Mouse (Mus musculus): ENCODE results near the gene Fut7.
A peak's percentile ranks its signal among the peaks of the same experiment; 100 is the strongest.

Fut7 gene

DNA sequence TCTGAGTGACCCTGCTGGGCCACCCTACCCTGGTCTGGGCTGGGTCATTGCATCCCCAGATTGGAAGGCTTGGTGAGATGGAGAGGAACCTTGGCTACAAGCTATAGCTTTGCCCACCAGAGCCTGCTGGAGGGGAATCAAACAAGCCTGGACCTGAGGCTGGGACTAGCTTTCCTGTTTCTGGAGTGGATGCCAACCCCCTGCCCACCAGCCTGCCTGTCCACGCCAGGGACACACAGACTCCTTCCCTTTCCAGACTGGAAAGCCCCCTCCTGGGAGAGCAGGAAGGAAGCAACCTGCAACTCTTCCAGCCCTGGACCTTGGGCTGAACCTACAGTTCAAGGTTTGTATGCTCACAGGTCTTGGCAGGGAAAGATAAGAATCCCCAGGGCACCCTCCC lies 559 bp downstream of the Fut7 start:
- DNase-seq (ENCODE audit: low read depth, low spot score), result no peak

DNA sequence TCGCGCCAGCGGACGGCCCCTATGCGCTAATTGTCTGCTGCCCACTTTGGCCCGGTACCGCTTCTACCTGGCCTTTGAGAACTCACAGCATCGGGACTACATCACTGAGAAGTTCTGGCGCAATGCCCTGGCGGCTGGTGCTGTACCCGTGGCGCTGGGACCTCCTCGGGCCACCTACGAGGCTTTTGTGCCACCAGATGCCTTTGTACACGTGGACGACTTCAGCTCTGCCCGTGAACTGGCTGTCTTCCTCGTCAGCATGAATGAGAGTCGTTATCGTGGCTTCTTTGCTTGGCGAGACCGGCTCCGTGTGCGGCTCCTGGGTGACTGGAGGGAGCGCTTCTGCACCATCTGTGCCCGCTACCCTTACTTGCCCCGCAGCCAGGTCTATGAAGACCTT lies 2.4 kb downstream of the Fut7 start:
- DNase-seq (ENCODE audit: low read depth, low spot score), result no peak

GRCm38 (mm10) chr2:25426721-25427191 lies 3.7 kb downstream of the Fut7 start:
- DNase-seq (ENCODE audit: low read depth, low spot score), result peak; percentile 63

DNA sequence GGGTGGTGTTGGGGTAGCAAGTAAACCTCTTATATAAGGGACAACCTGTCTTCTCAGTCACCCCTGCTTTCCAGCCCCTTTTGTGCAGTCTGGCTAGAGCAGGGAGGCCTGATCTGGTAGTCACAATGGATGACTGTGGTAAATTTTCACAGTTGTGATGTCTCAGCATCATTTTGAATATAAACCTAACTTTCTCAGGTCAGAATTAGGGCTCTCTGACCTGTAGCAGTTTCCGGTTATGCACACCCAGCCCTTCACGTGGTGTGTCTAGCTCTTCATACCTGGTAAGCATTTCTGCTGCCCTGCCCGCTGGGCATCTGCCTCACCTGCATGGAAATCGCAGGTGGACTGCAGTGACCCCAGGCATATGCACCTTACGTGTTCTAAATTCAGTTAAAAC lies 4.2 kb downstream of the Fut7 start:
- DNase-seq (ENCODE audit: low read depth, low spot score), result no peak

DNA sequence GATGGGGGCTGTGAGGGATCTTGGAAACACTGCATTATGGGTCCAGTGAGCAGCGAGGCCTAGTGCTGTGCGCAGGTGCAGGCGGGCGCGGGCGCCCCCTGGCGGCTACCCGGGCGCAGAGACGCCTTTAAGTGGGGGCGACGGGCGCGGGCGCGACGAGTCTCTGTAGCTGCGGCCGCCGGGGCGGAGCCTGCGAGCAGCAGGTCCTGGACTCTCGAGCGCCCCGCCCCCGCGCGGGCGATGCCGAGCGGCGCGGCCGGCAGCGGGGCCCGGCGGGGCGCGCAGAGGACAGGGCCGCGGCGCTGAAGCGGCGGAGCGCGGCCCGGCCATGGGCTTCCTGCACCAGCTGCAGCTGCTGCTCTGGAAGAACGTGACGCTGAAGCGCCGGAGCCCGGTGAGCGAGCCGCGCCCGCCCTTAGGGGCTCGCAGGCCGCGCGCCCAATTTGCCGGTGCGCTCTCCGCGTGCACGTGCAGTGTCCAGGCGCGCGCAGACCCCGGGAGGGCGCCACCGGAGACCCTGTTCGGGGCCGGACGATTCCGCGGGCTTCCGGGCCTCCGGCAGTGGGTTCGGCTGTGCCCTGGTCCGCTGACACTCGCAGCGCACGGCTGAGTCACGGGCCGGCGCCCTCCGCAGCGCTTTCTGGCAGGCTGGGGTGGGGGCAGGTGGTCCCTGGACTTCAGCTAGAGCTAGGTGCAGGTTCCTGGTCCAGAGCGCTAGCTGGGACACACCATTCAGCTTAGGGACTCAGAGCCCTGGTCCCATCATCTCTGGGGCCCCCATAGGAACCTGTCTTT lies 5.6 kb downstream of the Fut7 start, which contains the start of gene Abca2:
TSS of gene Abca2 (plus strand) at position 262 of the 795 bp plus-strand sequence.
- peak; percentile 89 for DNase-seq (ENCODE audit: low read depth, low spot score)

- DNase-seq (ENCODE audit: low read depth, low spot score), result no peak
Measured at GRCm38 (mm10) chr2:25429435-25430180, 6.5 kb downstream of the Fut7 start.

- no peak for DNase-seq (ENCODE audit: low read depth, low spot score)
Measured at GRCm38 (mm10) chr2:25430395-25431233, 7.5 kb downstream of the Fut7 start.

DNA sequence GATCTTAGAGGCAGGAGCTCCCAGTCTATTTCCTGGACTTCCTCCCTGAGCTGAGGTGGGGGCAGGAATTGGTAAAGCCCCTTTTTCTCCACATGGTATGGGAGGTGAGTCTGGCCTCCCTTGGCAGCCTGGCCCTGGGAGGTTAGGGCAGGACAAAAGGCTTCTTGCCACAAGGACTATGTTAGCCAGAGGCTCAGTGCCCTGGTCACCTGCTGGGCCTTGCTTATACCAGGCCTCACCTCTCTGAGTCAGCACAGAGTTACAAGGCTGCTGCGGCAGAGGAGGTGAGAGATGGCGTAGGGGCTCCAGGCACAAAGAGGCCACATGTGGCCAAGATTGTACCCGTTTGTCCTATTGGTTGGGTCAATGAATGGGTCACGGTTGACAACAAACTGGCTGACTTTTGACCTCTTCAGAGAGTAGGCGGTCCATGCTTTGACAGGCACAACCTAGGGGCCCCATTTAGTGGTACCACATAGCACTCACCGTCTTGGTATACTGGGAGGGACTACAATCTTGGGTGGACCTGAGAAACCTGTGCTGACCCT lies 8.3 kb downstream of the Fut7 start:
- DNase-seq (ENCODE audit: low read depth, low spot score), result no peak

DNA sequence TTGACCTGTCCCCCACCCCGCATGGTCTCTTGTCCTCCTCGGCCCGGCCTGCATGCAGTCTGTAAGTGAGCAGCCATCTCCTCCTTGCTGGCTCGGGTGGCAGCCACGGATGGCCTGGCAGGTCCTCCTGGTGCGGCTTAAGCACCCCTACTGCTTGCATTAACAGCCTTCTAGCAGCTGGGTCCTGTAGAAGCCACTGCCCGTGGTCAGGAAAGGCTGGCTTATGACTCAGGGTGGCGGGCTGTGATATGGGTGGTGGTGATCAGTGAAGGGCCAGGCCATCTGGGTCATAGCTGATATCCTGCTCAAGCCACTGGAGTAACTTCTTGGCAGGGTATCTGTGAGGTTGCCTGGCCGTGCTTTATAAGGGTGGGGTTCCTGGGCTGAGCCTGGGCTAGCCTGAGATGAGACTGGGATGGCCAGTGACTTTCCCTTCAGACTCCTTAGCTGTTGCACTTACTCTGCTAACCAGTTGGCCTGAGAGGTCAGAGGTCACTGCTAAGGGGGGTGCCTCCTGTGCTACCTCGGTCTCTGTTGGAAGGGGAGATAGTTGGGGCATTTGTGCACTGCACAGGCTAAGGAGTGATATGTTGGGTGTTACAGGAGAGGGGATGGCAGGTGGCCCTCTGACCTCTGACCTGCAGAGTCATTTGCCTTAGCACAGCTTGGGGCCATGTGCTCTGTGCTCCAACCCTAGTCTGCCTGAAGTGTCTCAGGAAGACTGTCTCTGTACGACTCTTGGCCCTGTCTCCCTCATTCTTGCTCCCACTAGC lies 9.4 kb downstream of the Fut7 start:
- no peak for DNase-seq (ENCODE audit: low read depth, low spot score)

DNA sequence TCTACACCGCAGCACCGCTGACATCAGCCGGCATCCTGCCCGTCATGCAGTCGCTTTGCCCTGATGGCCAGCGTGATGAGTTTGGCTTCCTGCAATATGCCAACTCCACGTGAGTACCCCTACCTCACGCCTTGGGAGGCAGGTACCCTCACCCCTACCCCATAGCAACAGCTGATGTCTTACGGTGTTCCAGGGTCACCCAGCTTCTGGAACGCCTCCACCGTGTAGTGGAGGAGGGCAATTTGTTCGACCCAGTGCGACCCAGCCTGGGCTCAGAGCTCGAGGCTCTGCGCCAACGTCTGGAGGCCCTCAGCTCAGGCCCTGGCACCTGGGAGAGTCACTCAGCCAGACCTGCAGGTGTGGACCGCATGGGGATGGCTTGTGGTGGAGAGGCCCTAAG lies 10.0 kb downstream of the Fut7 start:
- no peak for DNase-seq (ENCODE audit: low read depth, low spot score)

GRCm38 (mm10) chr2:25434292-25434691 lies 11.2 kb downstream of the Fut7 start:
- no peak for DNase-seq (ENCODE audit: low read depth, low spot score)

DNA sequence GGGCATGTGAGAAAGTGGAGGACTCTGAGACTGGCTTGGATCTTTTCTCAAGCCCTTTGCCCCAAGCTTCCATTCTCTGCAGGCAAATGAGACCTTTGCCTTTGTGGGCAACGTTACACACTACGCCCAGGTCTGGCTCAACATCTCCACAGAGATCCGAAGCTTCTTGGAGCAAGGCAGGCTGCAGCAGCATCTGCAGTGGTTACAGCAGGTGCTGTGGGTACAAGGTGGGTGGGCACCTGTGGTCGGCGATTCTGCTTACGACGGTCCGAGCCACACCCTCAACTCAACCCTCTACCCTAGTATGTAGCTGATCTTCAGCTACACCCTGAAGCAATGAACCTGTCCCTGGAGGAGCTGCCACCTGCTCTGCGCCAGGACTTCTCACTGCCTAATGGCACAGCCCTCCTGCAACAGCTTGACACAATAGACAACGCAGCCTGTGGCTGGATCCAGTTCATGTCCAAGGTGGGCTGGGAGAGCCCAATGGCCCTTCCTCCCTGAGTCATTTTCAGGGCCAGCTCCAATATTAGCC lies 13.3 kb downstream of the Fut7 start:
- DNase-seq (ENCODE audit: low read depth, low spot score), result no peak

GRCm38 (mm10) chr2:25441067-25441466 lies 18.0 kb downstream of the Fut7 start:
- no peak for DNase-seq (ENCODE audit: low read depth, low spot score)

DNA sequence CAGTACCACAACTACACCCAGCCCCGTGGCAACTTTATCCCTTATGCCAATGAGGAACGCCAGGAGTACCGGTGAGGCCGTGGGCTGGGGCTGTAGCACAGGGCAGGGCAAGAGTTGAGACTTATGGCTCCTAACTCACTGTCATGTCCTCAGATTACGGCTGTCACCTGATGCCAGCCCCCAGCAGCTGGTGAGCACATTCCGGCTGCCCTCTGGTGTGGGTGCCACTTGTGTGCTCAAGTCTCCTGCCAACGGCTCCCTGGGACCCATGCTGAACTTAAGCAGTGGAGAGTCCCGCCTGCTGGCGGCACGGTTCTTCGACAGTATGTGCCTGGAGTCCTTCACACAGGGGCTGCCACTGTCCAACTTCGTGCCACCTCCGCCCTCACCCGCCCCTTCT lies 19.6 kb downstream of the Fut7 start:
- DNase-seq (ENCODE audit: low read depth, low spot score), result no peak

- no peak for DNase-seq (ENCODE audit: low read depth, low spot score)
Measured at GRCm38 (mm10) chr2:25450853-25451647, 28.0 kb downstream of the Fut7 start.

- DNase-seq (ENCODE audit: low read depth, low spot score), result no peak
Measured at GRCm38 (mm10) chr2:25452951-25453350, 29.9 kb downstream of the Fut7 start.

DNA sequence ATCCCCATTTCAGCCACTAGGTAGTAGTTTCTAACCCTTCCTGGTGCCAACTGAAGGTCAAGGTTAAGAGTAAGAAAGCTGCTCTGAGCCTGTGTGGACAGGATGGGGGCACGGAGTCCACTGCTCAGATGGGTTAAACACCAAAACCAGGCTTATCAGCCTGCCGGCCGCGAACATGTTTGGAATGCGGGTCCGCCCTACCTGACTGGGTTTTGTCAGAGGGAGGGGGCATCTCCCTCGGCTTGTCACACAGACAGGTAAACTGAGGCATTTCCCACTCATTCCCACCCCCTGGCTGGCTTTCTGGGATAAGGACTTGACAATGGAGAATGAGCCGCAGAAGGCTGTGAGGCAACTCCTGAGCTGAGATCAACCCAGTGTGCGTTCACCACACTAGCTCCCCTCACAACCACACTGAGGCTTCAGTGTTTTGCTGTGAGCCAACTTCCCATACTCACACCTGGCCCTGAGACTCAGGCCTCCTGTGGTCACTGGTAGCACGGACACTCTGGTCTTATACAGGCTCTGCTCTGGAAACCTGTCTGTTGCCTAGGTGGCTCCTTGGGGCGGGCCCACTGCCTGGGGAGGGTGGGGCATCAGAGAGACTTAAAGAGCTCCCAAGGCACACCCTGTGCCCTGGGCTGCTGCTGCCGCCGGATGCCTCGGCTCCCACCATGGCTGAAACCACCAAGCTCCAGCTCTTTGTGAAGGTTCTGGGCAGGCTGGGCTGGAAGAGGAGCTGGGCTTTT lies 33.3 kb downstream of the Fut7 start, which contains the start of gene Clic3:
TSS of gene Clic3 (plus strand) at position 634 of the 749 bp plus-strand sequence.
- DNase-seq (ENCODE audit: low read depth, low spot score), result no peak

DNA sequence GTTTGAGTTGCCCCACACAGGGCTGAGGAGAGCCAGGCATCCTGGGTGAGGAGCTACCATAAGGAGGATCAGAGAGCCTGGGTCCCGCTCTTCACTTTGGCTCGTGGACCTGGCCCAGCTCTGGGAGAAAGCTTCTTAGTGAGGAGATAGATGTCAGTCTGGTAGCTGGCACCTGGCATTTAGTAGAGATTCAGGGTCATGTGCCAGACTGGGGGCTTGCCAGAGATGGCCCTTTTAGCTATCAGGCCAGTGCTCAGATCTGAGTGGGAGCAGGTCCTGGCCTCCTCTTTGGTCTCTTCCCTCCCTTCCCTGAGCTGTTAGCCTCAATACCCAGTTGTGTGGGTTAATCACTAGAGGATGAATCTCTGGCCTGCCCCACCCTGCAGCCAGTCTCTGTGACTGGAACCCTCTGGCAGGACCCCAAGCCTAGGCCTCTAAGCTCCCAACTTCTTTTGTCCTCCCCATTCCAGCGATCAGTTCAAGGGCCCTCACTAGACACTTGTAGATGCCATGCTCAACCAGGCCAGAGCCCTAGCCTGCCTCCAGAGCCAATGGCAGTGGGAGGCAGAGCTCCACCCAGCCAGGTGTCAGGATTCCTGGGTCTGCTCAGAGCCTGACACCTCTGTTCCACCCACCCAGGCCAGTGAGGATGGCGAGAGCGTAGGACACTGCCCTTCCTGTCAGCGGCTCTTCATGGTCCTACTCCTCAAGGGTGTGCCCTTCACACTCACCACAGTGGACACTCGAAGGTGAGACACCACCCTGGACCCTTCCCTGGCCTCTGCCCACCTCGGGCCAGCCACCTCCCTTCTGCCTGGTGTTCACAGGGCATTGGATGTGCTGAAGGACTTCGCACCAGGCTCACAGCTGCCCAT lies 34.2 kb downstream of the Fut7 start:
- no peak for DNase-seq (ENCODE audit: low read depth, low spot score)

All from forelimb bud, embryonic 11.5 days (tissue).